Mouse (Mus musculus) embryo, embryonic 10 days (tissue): ENCODE measurements around the gene Arhgef28.

ENCODE experiments used
- DNase-seq: peaks from one replicate; pipeline ENCODE4 v3.0.0-alpha.2; 2015; ENCODE audit warnings: low spot score

Gene Arhgef28

DNA sequence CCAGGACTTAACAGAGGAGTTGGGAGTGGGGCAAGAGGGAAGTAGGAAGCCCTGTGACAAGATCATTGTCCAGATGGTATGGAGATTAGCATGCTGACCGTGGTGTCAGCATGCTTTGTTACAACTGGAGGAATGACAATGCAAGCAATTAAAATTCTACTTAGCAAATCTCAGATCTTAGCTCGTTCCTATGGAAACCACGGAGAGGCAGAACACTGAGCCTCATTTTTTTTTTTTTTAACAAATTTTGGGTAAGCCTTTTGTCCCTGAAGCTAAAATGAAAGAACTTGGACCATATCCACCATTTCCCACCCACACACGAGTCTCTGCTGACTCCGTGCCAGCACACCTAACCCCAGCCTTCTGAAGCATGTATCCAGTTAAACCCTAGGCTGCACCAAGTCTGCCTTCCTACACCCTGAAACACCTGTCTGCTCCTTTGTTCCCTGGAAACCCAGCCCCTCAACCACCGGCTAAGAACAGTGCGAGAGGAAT, 246.8 kb downstream of the Arhgef28 start:
- DNase-seq: no peak

DNA sequence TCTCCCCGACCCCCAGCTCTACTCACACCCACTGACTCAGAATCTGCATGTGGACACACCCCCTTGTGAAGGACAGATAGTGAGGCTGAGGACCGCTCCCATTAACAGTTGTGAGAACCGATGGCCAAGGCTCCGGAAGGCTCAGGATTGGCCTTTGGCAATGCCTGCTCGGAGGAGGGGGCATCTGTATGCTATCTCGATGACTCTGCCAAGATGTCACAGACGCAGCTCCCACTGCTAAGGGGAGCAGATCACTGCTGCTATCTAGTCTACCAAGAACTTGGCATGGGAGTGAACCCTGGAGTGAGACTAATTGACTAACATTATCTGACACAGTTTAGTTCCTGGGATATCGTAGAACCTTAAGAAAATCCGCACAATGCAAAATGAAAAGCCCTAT, 250.5 kb downstream of the Arhgef28 start:
- no peak for DNase-seq

DNA sequence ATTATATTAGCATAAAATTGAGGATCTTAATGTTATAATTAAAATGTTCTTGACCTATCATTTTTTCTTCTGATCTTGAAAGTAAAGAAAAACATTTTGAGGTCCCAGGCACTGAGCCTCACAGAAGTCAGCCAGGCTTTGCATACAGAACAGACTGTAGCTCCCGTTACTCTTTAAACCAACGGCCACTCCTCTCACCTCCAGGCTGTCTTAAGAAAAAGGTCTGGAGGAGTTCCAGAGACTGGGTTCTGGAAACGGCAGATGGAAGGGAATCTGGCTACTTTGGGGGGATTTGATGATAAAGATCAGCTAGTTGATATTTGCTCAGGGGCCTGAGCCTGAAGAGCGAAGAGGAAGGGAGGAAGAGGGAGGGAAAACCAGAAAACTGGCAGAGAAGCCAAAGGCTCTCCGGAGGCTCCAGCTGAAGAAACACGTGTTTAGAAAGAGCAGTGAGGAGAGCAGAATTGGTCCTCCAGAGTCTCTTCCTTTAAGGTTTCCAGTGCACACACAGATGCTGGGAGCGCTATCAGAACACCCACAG, 251.2 kb downstream of the Arhgef28 start:
- no peak for DNase-seq

DNA sequence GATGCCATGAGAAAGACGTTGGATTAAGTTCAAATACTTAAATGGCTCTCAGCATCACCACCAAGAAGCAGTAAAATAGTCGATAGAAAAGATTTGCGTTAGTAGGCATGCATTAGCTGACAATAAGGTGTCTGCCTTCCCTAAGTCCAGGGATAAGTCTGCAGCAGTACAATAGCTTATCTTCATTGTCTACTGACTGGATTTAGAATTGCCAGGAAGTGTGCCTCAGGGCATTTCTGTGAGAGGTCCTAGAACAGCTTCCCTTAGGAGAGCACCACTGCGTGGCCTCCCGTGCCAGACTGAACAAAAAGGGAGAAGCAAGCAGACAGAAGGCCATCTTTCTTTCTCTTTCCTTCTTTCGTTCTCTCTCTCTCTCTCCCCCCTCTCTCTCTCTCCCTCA, 252.2 kb downstream of the Arhgef28 start:
- no peak for DNase-seq

DNA sequence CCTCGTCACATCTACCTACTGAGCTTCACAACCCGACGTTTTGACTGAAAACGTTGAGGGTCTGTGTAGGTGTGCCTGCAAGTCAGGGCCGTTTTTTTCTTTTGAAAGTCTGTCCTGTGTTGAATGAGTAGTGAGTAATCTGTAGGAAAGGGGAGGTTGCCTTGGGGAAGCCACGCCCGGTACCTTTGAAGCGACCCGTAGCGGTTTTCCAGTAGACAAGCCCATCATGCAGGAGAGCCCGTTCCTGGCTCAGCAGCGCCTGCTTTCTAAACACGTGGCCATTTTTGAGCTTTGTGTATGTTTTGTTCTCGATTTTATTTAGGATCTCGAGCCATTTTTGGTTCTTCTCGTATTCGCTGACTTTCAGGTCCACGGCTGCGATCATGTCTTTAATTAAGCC, 252.7 kb downstream of the Arhgef28 start:
- DNase-seq: no peak

DNA sequence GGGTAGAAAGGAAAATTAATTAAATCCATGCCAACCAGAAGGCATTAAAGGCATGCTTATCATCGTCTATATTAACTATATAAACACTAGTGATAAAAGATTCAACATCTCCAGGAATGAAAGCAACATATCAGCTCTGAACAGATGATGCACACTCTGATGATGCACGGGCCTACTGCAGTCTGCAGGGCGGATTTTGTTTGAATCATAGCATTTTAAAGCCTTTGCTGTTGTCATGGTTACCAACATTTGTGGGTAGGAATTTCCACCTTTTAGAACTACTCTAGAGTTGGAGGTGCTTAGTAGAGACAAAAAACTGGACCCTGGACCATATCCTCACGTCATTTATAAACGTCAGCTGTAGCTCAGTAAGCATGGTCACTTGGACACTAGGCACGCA, 257.4 kb downstream of the Arhgef28 start:
- no peak for DNase-seq

DNA sequence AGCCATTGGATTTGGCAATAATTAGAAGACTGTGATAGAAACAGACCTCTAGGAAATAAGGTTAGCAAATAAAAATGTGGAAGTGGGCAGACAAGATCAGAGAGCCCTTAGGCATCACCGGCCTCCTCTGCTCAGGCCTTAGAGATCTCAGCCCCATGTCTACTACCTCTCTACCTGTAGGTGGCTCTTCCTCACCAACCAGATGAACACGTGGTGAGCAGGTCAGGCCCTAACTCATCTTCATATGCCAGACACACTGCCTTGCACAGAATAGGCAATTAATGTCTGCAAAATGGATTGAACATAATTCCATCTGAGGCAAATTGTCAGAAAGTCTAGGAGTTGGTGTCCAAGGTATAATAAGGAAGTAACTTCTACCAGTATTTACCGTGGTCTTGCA, 258.6 kb downstream of the Arhgef28 start:
- DNase-seq: no peak

DNA sequence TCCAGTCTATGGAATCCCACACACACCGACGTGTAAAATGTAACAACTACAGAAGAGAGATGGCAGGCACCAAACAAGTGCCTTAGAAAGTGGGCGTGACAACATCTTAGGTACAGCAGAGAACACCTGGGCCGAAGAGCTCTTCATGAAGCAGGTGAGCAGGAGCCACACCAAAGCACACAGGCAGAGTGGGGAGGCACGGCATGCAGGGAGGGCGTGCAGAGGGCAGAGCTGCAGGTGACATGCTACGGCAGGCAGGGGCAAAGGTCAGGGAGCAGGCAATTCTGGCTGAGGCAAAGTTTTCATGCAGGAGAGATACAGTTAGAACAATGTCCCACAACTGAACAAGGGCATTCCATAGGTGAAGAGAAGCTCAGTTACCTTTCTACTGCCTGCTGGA, 259.8 kb downstream of the Arhgef28 start:
- no peak for DNase-seq

GRCm38 (mm10) chr13:97941909-97942680, 264.1 kb downstream of the Arhgef28 start:
- no peak for DNase-seq

GRCm38 (mm10) chr13:97941099-97941498, 265.1 kb downstream of the Arhgef28 start:
- no peak for DNase-seq

DNA sequence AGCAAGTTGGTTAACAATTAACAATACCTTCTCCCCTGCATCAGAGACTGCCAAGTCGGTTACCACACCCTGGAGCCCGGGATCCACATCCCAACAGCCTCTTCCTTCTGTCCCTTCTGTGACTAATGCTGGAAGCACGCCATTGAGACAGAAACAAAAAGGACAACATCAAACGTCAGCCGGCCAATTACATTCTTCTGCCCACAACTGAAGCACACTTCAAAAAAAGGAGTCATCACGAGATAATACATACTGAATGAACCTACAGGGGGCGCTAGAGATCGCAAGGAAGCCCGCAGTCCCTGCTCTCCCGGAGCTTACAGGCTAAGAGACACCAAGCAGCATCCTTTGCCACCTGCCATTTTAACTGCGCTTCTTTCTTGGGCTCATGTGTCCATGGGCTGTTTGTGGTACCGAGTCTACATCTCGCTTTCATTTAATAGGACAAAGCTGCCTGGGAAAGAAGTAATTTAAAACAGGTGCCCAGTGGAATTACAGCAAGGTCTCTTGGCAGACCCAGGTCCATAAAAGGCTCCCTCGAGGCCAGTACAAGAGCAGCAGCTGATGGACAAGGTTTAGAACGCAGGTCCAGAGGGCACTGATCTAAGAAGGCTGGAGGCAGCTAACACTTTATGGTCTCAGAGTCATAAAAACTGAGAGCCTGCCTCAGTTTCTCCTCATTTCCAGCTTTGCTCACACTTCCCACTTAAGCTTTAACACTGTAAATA, 266.6 kb downstream of the Arhgef28 start:
- no peak for DNase-seq

- peak; percentile 91 for DNase-seq
Observed at GRCm38 (mm10) chr13:97938596-97939297, 267.5 kb downstream of the Arhgef28 start.

- peak; percentile 87 for DNase-seq
Observed at GRCm38 (mm10) chr13:97937919-97938318, 268.3 kb downstream of the Arhgef28 start.

DNA sequence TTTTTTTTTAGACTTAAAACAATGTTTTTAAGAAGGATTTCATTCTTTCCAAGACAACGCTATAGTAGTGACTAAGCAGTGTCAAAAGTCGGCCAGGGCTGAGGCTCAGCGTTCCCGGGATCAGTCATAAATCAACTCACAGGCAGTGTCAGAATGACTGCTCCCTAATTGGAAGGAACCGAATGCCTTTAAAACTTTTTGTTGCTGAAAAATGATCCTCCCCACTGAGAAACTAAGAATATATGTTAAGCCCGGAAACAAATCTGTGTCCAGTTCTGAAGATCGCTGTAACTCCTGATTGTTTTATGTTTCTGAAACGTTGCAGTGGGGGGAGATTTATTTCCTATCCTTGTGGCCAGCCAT, 278.1 kb downstream of the Arhgef28 start:
- DNase-seq: peak; percentile 73

GRCm38 (mm10) chr13:97927376-97928134, 278.7 kb downstream of the Arhgef28 start:
- DNase-seq: peak; percentile 64

DNA sequence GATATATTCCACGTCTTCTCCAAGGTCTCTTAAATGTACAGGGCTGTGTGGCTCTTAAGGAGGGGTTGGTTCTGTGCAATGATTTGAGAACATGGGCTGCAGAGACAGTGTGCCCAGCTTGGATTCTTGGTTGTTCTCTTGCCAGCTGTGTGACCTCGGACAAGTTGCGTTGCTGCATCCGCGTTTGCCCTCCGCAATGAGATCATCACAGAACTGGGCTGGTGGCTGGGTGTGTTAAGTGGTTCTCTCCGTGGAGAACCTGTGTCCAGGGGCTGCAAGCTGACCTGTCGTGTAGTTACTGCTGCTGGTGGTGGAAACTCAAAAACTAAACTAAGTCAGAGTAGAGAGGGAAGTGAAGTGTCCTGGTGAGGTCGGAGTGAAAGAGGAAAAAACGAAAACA, 279.9 kb downstream of the Arhgef28 start:
- no peak for DNase-seq

DNA sequence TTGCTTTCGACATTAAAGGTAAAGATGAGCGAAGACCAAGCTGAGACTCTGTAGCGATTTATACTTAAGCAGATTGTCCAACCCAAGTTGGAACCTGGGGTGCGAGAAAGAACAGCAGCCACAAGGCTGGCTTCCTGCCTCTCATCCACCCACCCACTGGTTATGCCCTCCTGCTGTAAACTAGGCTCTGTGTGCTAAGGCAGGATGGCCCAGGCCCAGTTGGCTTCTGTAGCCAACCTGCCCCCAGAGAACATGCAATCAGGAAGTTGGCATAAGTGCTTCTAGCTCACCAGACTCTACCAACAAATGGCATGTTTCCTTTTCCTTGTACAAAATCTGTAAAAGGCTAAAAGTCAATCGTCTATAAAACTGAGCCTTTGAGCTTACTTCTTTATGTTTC, 283.2 kb downstream of the Arhgef28 start:
- DNase-seq: no peak

GRCm38 (mm10) chr13:97919590-97919989, 286.6 kb downstream of the Arhgef28 start:
- no peak for DNase-seq

GRCm38 (mm10) chr13:97918117-97918900, 287.9 kb downstream of the Arhgef28 start:
- no peak for DNase-seq

DNA sequence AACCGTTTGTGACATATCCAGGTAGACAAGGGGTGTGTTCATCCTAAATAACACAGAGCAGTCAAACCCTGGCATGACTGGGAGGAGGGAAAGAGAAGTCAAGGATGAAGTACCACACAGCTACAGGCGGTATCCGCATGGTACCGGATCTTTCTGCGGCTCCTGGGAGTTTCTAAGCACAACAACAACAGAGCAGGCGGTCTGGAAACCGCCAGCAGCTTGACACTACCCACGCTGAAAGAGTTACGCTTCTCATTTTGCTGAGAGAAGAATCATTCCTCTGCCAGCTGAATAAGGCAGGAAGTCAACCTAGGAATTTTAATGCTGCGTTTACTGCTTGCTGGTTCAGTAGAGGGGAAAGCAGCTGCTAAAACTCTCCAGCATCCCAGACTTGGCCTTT, 295.2 kb downstream of the Arhgef28 start:
- DNase-seq: peak; percentile 47

DNA sequence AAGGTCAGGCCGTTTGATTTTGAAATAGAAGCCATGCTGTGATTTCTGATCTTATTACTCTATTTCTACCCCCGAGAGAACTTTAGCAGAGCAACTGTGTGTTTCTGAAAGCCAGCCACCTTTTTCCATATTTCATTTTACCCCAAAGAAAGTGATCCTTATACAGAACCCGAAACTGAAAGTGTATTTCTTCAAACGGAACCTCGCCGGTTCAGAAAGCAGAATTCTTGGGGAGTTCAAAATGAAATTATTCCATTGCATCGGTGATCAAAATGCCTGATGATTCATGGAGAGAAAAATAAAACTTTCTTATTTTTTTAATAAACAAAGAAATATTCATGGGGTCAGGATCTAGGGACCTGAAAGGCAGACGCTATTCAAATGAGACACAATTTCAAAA, 303.4 kb downstream of the Arhgef28 start:
- DNase-seq: no peak
